27 mouse cellular contexts compared by ENCODE assay signal in genomic region chr5:90647473-90647872, GRCm38 (mm10). TPM values are rescaled to one million over a fixed set of nuclear protein-coding genes. Genes with fewer than 3 reads are reported as not detected.
DNase-seq lines count a peak whose midpoint lies in the region; ATAC-seq and TF ChIP-seq lines count a peak whose summit lies in the region.
"Had no signal": no experiment of that assay in that cellular context is flagged by ENCODE, and none has a peak within 500 bp of the region (broad histone marks: within the 10 kb centered on the region; RNA-seq: fewer than 3 reads in every experiment).

No protein-coding gene starts in this region.

- H3K9me3 ChIP-seq in liver, embryonic 11.5 days (ENCODE audit: control insufficient read depth, low read length), result no peaks in the 10 kb centered on the region
- H3K9me3 ChIP-seq in kidney, postnatal 0 days (replicated peaks; ENCODE audit: low read length), result no peaks in the 10 kb centered on the region
- H3K9me3 ChIP-seq in stomach, postnatal 0 days (ENCODE audit: control insufficient read depth, low read length), result no peaks in the 10 kb centered on the region
- H3K9me3 ChIP-seq: forebrain, embryonic 10.5 days; heart, embryonic 13.5 days; limb, embryonic 13.5 days; megakaryocyte, embryonic 14.5 days; midbrain, embryonic 15.5 days; stomach, embryonic 15.5 days had no signal

- no peaks in the 10 kb centered on the region for H3K79me2 ChIP-seq in liver, adult 2 months (ENCODE audit: control insufficient read depth, insufficient read depth, low read length)

- no peaks in the 10 kb centered on the region for H3K27me3 ChIP-seq in cerebellum, adult 2 months (ENCODE audit: control insufficient read depth, insufficient read depth, low read length)
- H3K27me3 ChIP-seq in liver, adult 2 months (ENCODE audit: control insufficient read depth, insufficient read depth, low read length), result no peaks in the 10 kb centered on the region
- H3K27me3 ChIP-seq in liver, embryonic 11.5 days (replicated peaks; ENCODE audit: control insufficient read depth, insufficient read depth, low read length), result no peaks in the 10 kb centered on the region
- no peaks in the 10 kb centered on the region for H3K27me3 ChIP-seq in kidney, postnatal 0 days (ENCODE audit: insufficient read depth, low read length)
- no peaks in the 10 kb centered on the region for H3K27me3 ChIP-seq in stomach, postnatal 0 days (ENCODE audit: control insufficient read depth, insufficient read depth, low read length)
- H3K27me3 ChIP-seq: heart, embryonic 13.5 days; limb, embryonic 13.5 days; midbrain, embryonic 15.5 days; stomach, embryonic 15.5 days had no signal

- no peaks in the 10 kb centered on the region for H3K36me3 ChIP-seq in liver, adult 2 months (ENCODE audit: control insufficient read depth, insufficient read depth, low read length)
- H3K36me3 ChIP-seq in liver, embryonic 11.5 days (ENCODE audit: control insufficient read depth, insufficient read depth, low read length), result no peaks in the 10 kb centered on the region
- H3K36me3 ChIP-seq in kidney, postnatal 0 days (ENCODE audit: insufficient read depth, low read length), result no peaks in the 10 kb centered on the region
- H3K36me3 ChIP-seq in stomach, postnatal 0 days (ENCODE audit: control insufficient read depth, insufficient read depth, low read length), result no peaks in the 10 kb centered on the region
- H3K36me3 ChIP-seq: forebrain, embryonic 10.5 days; heart, embryonic 13.5 days; limb, embryonic 13.5 days; midbrain, embryonic 15.5 days; stomach, embryonic 15.5 days had no signal

- no peak overlapping the region for H3K27ac ChIP-seq in cerebellum, adult 2 months (ENCODE audit: insufficient read depth, low read length)
- no peak overlapping the region for H3K27ac ChIP-seq in liver, adult 2 months (replicated peaks; ENCODE audit: insufficient read depth, low read depth, low read length)
- H3K27ac ChIP-seq in liver, embryonic 11.5 days (ENCODE audit: low read depth, low read length), result no peak overlapping the region
- H3K27ac ChIP-seq in kidney, postnatal 0 days, result peak overlapping the region; percentile 78
- no peak overlapping the region for H3K27ac ChIP-seq in stomach, postnatal 0 days (replicated peaks)
- H3K27ac ChIP-seq: forebrain, embryonic 10.5 days; heart, embryonic 13.5 days; limb, embryonic 13.5 days; liver, embryonic 14.5 days; midbrain, embryonic 15.5 days; stomach, embryonic 15.5 days had no signal

- TF ChIP-seq POLR2A in cerebellum, adult 2 months (IDR thresholded peaks at IDR 0.05; ENCODE audit: borderline replicate concordance, insufficient read depth, low read length), result no peak
- TF ChIP-seq POLR2A in liver, adult 2 months (IDR thresholded peaks at IDR 0.05; ENCODE audit: extremely low read depth, insufficient read depth, low read length), result no peak

- H3K9ac ChIP-seq in liver, adult 2 months (ENCODE audit: low read depth, low read length), result no peak overlapping the region
- H3K9ac ChIP-seq in liver, embryonic 11.5 days (ENCODE audit: low read depth, low read length), result no peak overlapping the region
- H3K9ac ChIP-seq in kidney, postnatal 0 days (ENCODE audit: low read depth, low read length), result no peak overlapping the region
- no peak overlapping the region for H3K9ac ChIP-seq in stomach, postnatal 0 days (ENCODE audit: low read length)
- H3K9ac ChIP-seq: forebrain, postnatal 0 days; heart, embryonic 13.5 days; limb, embryonic 13.5 days; liver, embryonic 14.5 days; lung, embryonic 14.5 days; midbrain, embryonic 15.5 days; stomach, embryonic 15.5 days had no signal

- TF ChIP-seq CTCF in cerebellum, adult 2 months (IDR thresholded peaks at IDR 0.05; ENCODE audit: borderline replicate concordance, insufficient read depth, low read depth, low read length), result no peak
- TF ChIP-seq CTCF in liver, adult 2 months (IDR thresholded peaks at IDR 0.05; ENCODE audit: low read depth, low read length), result no peak
- no peak for TF ChIP-seq CTCF in kidney, postnatal 0 days (IDR thresholded peaks at IDR 0.05; ENCODE audit: low read depth)
- no peak for TF ChIP-seq CTCF in stomach, postnatal 0 days (IDR thresholded peaks at IDR 0.05; ENCODE audit: low read depth)

- peak; percentile 63 to 71 for DNase-seq in cerebellum, postnatal 10 days
- no peak for DNase-seq in cerebellum, adult 2 months
- DNase-seq in liver, adult 2 months (ENCODE audit: extremely low read depth, low read depth, low spot score), result peak; percentile 6
- DNase-seq in liver, embryonic 11.5 days (ENCODE audit: low spot score), result no peak
- DNase-seq in kidney, postnatal 0 days (ENCODE audit: low spot score), result no peak
- DNase-seq in stomach, postnatal 0 days (ENCODE audit: low spot score), result no peak
- no peak for DNase-seq in B cell, adult 2 months
- DNase-seq in layer of hippocampus, adult 18-20 months (ENCODE audit: low spot score in 2 of 2), result no peak
- DNase-seq: adrenal gland, postnatal 25 days; cerebellum, adult 9-11 months; forebrain, postnatal 0 days; gastrocnemius, postnatal 14 days; heart, adult 18-20 months; heart, postnatal 14 days; layer of hippocampus, adult 9-11 months; lung, embryonic 14.5 days; lung, postnatal 36 days; right cerebral cortex, adult 18-20 months; right cerebral cortex, postnatal 4 days; thymus, adult 2 months had no signal

- no peak overlapping the region for H3K4me2 ChIP-seq in liver, embryonic 11.5 days
- H3K4me2 ChIP-seq in kidney, postnatal 0 days (ENCODE audit: low read length), result no peak overlapping the region
- no peak overlapping the region for H3K4me2 ChIP-seq in stomach, postnatal 0 days (replicated peaks; ENCODE audit: low read depth)
- H3K4me2 ChIP-seq: heart, embryonic 13.5 days; limb, embryonic 13.5 days; lung, embryonic 14.5 days; midbrain, embryonic 15.5 days; stomach, embryonic 15.5 days had no signal

- no peak for TF ChIP-seq EP300 in stomach, postnatal 0 days (optimal IDR thresholded peaks at IDR 0.05)

- ATAC-seq in liver, embryonic 11.5 days (replicated peaks; ENCODE audit: low FRiP score), result no peak
- no peak; the same call in 1 of the 2 replicates for ATAC-seq in kidney, postnatal 0 days (replicated peaks; ENCODE audit: low FRiP score, low read depth)
- ATAC-seq in stomach, postnatal 0 days (ENCODE audit: low FRiP score, low TSS enrichment), result peak; percentile 40; the same call in 1 of the 2 replicates
- ATAC-seq: forebrain, postnatal 0 days; midbrain, embryonic 15.5 days had no signal

- 53% methylated on average over 5 of the region's 5 CpGs for WGBS in cerebellum, adult 2 months
- 36% methylated on average over 5 of the region's 5 CpGs for WGBS in liver, adult 2 months
- WGBS in liver, embryonic 11.5 days, result 82% methylated on average over 5 of the region's 5 CpGs
- WGBS in kidney, postnatal 0 days, result 60% methylated on average over 5 of the region's 5 CpGs
- 47% methylated on average over 5 of the region's 5 CpGs for WGBS in stomach, postnatal 0 days

- no peaks in the 10 kb centered on the region for H3K4me1 ChIP-seq in cerebellum, adult 2 months (ENCODE audit: control insufficient read depth, insufficient read depth, low read length)
- peaks cover 7% of the 10 kb centered on the region; the same call in 1 of the 2 replicates for H3K4me1 ChIP-seq in liver, adult 2 months (ENCODE audit: control insufficient read depth, insufficient read depth, low read length)
- H3K4me1 ChIP-seq in liver, embryonic 11.5 days (replicated peaks; ENCODE audit: control insufficient read depth, insufficient read depth, low read length), result no peaks in the 10 kb centered on the region
- no peaks in the 10 kb centered on the region for H3K4me1 ChIP-seq in kidney, postnatal 0 days (replicated peaks; ENCODE audit: insufficient read depth, low read length)
- H3K4me1 ChIP-seq in stomach, postnatal 0 days (replicated peaks; ENCODE audit: control insufficient read depth, insufficient read depth), result no peaks in the 10 kb centered on the region
- H3K4me1 ChIP-seq: heart, embryonic 13.5 days; midbrain, embryonic 15.5 days; stomach, embryonic 15.5 days had no signal

- no peak overlapping the region for H3K4me3 ChIP-seq in cerebellum, adult 2 months (replicated peaks; ENCODE audit: insufficient read depth, low read depth, low read length)
- H3K4me3 ChIP-seq in liver, adult 2 months (ENCODE audit: insufficient read depth, low read depth, low read length), result no peak overlapping the region
- H3K4me3 ChIP-seq in liver, embryonic 11.5 days (ENCODE audit: low read depth, low read length), result no peak overlapping the region
- H3K4me3 ChIP-seq in kidney, postnatal 0 days (replicated peaks; ENCODE audit: low read depth, low read length), result no peak overlapping the region
- no peak overlapping the region for H3K4me3 ChIP-seq in stomach, postnatal 0 days (ENCODE audit: low read depth, low read length)
- H3K4me3 ChIP-seq: forebrain, embryonic 10.5 days; heart, embryonic 13.5 days; limb, embryonic 13.5 days; megakaryocyte, embryonic 14.5 days; midbrain, embryonic 15.5 days; stomach, embryonic 15.5 days had no signal

RNA-seq across cellular contexts. Expression of gene Rassf6, which starts 7.0 kb away (rescaled TPM):
- polyA plus RNA-seq in cerebellum, adult 2 months (2012; rRNA removed), result 5.0 and 5.1 TPM in 2 replicates
- 24.6 and 30.1 TPM in 2 replicates for total RNA-seq in liver, adult 2 months (2014; rRNA removed)
- polyA plus RNA-seq in liver, adult 2 months (2012; rRNA removed), result 3.2 and 3.9 TPM in 2 replicates
- polyA plus RNA-seq in liver, embryonic 11.5 days (2014; fragmentation: Nextera tagmentation; extraction: Ambion mirVana), result 6.2 and 6.3 TPM in 2 replicates
- polyA plus RNA-seq in kidney, postnatal 0 days (2015; fragmentation: Nextera tagmentation; extraction: Ambion mirVana), result 27.8 and 31.6 TPM in 2 replicates
- 14.5 and 14.9 TPM in 2 replicates for polyA plus RNA-seq in stomach, postnatal 0 days (2015; fragmentation: Nextera tagmentation; extraction: Ambion mirVana)
- 1 to 10 TPM; 1.0 to 1.3 TPM for total RNA-seq in layer of hippocampus, adult 18-20 months (2021)
- total RNA-seq: gastrocnemius, postnatal 14 days; heart, postnatal 14 days had no signal

Comparison
In these comparisons a context has a peak if more than half of its experiments do, and no peak if none do; other contexts are left out.
1. DNase-seq: peak in cerebellum, postnatal 10 days (2 of 2) and liver, adult 2 months (single experiment); none in cerebellum, adult 2 months (0 of 2), liver, embryonic 11.5 days (single experiment), kidney, postnatal 0 days (single experiment), stomach, postnatal 0 days (single experiment), B cell, adult 2 months (0 of 2) and layer of hippocampus, adult 18-20 months (0 of 2).